Mouse (Mus musculus): ENCODE results near the gene Zc3h14. TPM values are rescaled to one million over a fixed set of nuclear protein-coding genes. Genes with fewer than 3 reads are reported as not detected.

The Zc3h14 gene
- polyA plus RNA-seq, 1 experiment = 89.8 TPM

- TF ChIP-seq POLR2A (IDR thresholded peaks at IDR 0.05; ENCODE audit: control insufficient read depth, extremely low read depth, insufficient read depth, low read length, poor library complexity) = no peak
- no peak for TF ChIP-seq CTCF (IDR thresholded peaks at IDR 0.05; ENCODE audit: borderline replicate concordance, control insufficient read depth, extremely low read depth, insufficient read depth, low read length, poor library complexity)
- H3K27ac ChIP-seq (ENCODE audit: control insufficient read depth, insufficient read depth, low read length) = no peak overlapping the region
- WGBS = 82% methylated on average over 8 of the region's 8 CpGs
- H3K36me3 ChIP-seq (ENCODE audit: control insufficient read depth, insufficient read depth, low read length) = no peaks in the 10 kb centered on the region
- H3K4me1 ChIP-seq (replicated peaks; ENCODE audit: control insufficient read depth, insufficient read depth, low read length) = 0 out of 2 replicates have a peak, but pooled peaks cover 2% of the 10 kb centered on the region
- no peaks in the 10 kb centered on the region for H3K27me3 ChIP-seq (ENCODE audit: control insufficient read depth, insufficient read depth, low read length)
- no peak for DNase-seq
- no peak overlapping the region for H3K4me3 ChIP-seq (ENCODE audit: control insufficient read depth, insufficient read depth, low read length)
These were observed 86.3 kb downstream of the Zc3h14 start for GRCm38 (mm10) chr12:98832929-98833598.

GRCm38 (mm10) chr12:98833901-98834300 lies 87.1 kb downstream of the Zc3h14 start:
- no peak for TF ChIP-seq CTCF (IDR thresholded peaks at IDR 0.05; ENCODE audit: borderline replicate concordance, control insufficient read depth, extremely low read depth, insufficient read depth, low read length, poor library complexity)
- TF ChIP-seq POLR2A (IDR thresholded peaks at IDR 0.05; ENCODE audit: control insufficient read depth, extremely low read depth, insufficient read depth, low read length, poor library complexity) = no peak
- no peak overlapping the region for H3K4me3 ChIP-seq (ENCODE audit: control insufficient read depth, insufficient read depth, low read length)
- 91% methylated on average over 1 of the region's 1 CpGs for WGBS
- H3K27ac ChIP-seq (ENCODE audit: control insufficient read depth, insufficient read depth, low read length) = no peak overlapping the region
- H3K4me1 ChIP-seq (replicated peaks; ENCODE audit: control insufficient read depth, insufficient read depth, low read length) = 0 out of 2 replicates have a peak, but pooled peaks cover 2% of the 10 kb centered on the region
- DNase-seq = no peak
- H3K36me3 ChIP-seq (ENCODE audit: control insufficient read depth, insufficient read depth, low read length) = no peaks in the 10 kb centered on the region
- H3K27me3 ChIP-seq (ENCODE audit: control insufficient read depth, insufficient read depth, low read length) = no peaks in the 10 kb centered on the region

GRCm38 (mm10) chr12:98834879-98835278 lies 88.1 kb downstream of the Zc3h14 start:
- Histone ChIP-seq H3K36me3 (ENCODE audit: control insufficient read depth, insufficient read depth, low read length) (no peaks in the 10 kb centered on the region), H3K4me3 (ENCODE audit: control insufficient read depth, insufficient read depth, low read length) (no peak overlapping the region), H3K27ac (ENCODE audit: control insufficient read depth, insufficient read depth, low read length) (no peak overlapping the region), H3K27me3 (ENCODE audit: control insufficient read depth, insufficient read depth, low read length) (no peaks in the 10 kb centered on the region), H3K4me1 (replicated peaks; ENCODE audit: control insufficient read depth, insufficient read depth, low read length) (0 out of 2 replicates have a peak, but pooled peaks cover 2% of the 10 kb centered on the region)
- DNase-seq = no peak
- 95% methylated on average over 2 of the region's 2 CpGs for WGBS
- TF ChIP-seq CTCF (IDR thresholded peaks at IDR 0.05; ENCODE audit: borderline replicate concordance, control insufficient read depth, extremely low read depth, insufficient read depth, low read length, poor library complexity) (no peak), POLR2A (IDR thresholded peaks at IDR 0.05; ENCODE audit: control insufficient read depth, extremely low read depth, insufficient read depth, low read length, poor library complexity) (no peak)

GRCm38 (mm10) chr12:98835466-98835865 lies 88.7 kb downstream of the Zc3h14 start:
- TF ChIP-seq CTCF (IDR thresholded peaks at IDR 0.05; ENCODE audit: borderline replicate concordance, control insufficient read depth, extremely low read depth, insufficient read depth, low read length, poor library complexity) (no peak), POLR2A (IDR thresholded peaks at IDR 0.05; ENCODE audit: control insufficient read depth, extremely low read depth, insufficient read depth, low read length, poor library complexity) (no peak)
- WGBS = 92% methylated on average over 2 of the region's 2 CpGs

More at GRCm38 (mm10) chr12:98835466-98835865, 88.7 kb downstream of the Zc3h14 start:
- Histone ChIP-seq H3K27ac (ENCODE audit: control insufficient read depth, insufficient read depth, low read length) (no peak overlapping the region), H3K36me3 (ENCODE audit: control insufficient read depth, insufficient read depth, low read length) (no peaks in the 10 kb centered on the region), H3K27me3 (ENCODE audit: control insufficient read depth, insufficient read depth, low read length) (no peaks in the 10 kb centered on the region), H3K4me1 (replicated peaks; ENCODE audit: control insufficient read depth, insufficient read depth, low read length) (0 out of 2 replicates have a peak, but pooled peaks cover 2% of the 10 kb centered on the region), H3K4me3 (ENCODE audit: control insufficient read depth, insufficient read depth, low read length) (no peak overlapping the region)
- DNase-seq = no peak

Other genes starting within 250 kb of the Zc3h14 start
- gene Kcnk10, start 168.7 kb upstream of the Zc3h14 start, polyA plus RNA-seq (2012; rRNA removed) = 0.04 and 0.12 TPM in 2 replicates
- 1.9 and 2.6 TPM in 2 replicates for gene Spata7, start 118.8 kb upstream of the Zc3h14 start, polyA plus RNA-seq (2012; rRNA removed)
- gene Ptpn21, start 9.6 kb upstream of the Zc3h14 start, polyA plus RNA-seq (2012; rRNA removed) = 5.6 and 7.9 TPM in 2 replicates
- gene Eml5, start 154.5 kb downstream of the Zc3h14 start, polyA plus RNA-seq (2012; rRNA removed) = 11.0 and 12.8 TPM in 2 replicates
- gene Ttc8, start 173.6 kb downstream of the Zc3h14 start, polyA plus RNA-seq (2012; rRNA removed) = 5.5 and 6.6 TPM in 2 replicates